Mouse (Mus musculus): ENCODE measurements around the gene Tbc1d2b. TPM values are rescaled to one million over a fixed set of nuclear protein-coding genes. Genes with fewer than 3 reads are reported as not detected.
A peak's percentile ranks its signal among the peaks of the same experiment; 100 is the strongest.

Tbc1d2b gene
- 2.2 and 2.3 TPM in 2 replicates for polyA plus RNA-seq (2012; rRNA removed)

DNA sequence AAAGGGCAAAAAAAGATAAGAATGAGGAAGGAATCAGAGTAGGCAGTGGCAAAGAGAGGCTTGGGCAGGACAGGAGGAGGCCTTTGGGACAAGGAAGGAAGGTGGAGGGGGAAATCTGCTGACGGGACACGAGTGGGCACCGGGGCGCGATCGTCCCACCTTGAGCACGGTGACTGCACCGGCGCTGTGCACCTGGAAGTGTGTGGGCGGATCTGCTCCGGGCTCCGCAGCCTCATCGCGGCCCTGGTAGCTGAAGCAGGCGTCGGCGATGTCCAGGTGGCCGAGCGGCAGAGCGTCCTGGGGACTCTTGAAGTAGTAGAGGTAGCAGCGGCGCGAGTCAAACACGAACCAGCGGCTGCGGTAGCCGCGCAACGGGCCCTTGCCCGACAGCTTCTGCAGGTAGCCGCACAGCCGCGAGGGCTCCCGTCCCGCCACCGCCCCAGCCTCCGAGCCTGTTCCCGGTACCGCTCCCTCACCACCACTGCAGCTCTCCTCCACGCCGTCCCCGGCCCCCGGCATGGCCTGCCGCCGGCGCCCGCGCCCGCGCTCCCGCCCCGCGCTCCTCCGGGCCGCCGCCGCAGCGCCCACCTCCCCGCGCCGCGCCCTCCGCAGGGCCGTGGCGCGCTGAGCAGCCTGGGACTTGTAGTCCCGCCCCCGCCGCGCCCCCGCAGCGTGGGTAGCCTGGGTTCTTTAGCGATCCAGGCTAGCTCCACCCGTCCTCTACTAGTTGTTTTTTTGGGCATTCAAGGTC is at the start of gene Tbc1d2b:
TSS of gene Tbc1d2b (minus strand) at position 612 of the 751 bp plus-strand sequence.
- no peak for TF ChIP-seq POLR2A (IDR thresholded peaks at IDR 0.05; ENCODE audit: control insufficient read depth, low read depth, low read length)
- no peak for TF ChIP-seq CTCF (IDR thresholded peaks at IDR 0.05; ENCODE audit: control insufficient read depth, insufficient read depth, insufficient replicate concordance, low read depth, low read length)
- Histone ChIP-seq H3K36me3 (ENCODE audit: control insufficient read depth, insufficient read depth, low read length) (no peaks in the 10 kb centered on the region), H3K4me1 (ENCODE audit: control insufficient read depth, insufficient read depth, low read length) (peaks cover 5% of the 10 kb centered on the region; the same call in 1 of the 2 replicates), H3K27ac (ENCODE audit: control insufficient read depth, insufficient read depth, low read depth, low read length) (peak within 1 kb of the TSS; percentile 7), H3K27me3 (ENCODE audit: control insufficient read depth, insufficient read depth, low read length) (no peaks in the 10 kb centered on the region), H3K4me3 (ENCODE audit: control insufficient read depth, low read depth, low read length) (peak within 1 kb of the TSS; percentile 79)

- TF ChIP-seq CTCF (IDR thresholded peaks at IDR 0.05; ENCODE audit: control insufficient read depth, insufficient read depth, insufficient replicate concordance, low read depth, low read length) (no peak), POLR2A (IDR thresholded peaks at IDR 0.05; ENCODE audit: control insufficient read depth, low read depth, low read length) (no peak)
- Histone ChIP-seq H3K27me3 (ENCODE audit: control insufficient read depth, insufficient read depth, low read length) (no peaks in the 10 kb centered on the region), H3K36me3 (ENCODE audit: control insufficient read depth, insufficient read depth, low read length) (no peaks in the 10 kb centered on the region), H3K4me1 (ENCODE audit: control insufficient read depth, insufficient read depth, low read length) (no peaks in the 10 kb centered on the region), H3K27ac (ENCODE audit: control insufficient read depth, insufficient read depth, low read depth, low read length) (no peak overlapping the region), H3K4me3 (ENCODE audit: control insufficient read depth, low read depth, low read length) (no peak overlapping the region)
These were observed 45.7 kb upstream of the Tbc1d2b start for GRCm38 (mm10) chr9:90316300-90316699.

DNA sequence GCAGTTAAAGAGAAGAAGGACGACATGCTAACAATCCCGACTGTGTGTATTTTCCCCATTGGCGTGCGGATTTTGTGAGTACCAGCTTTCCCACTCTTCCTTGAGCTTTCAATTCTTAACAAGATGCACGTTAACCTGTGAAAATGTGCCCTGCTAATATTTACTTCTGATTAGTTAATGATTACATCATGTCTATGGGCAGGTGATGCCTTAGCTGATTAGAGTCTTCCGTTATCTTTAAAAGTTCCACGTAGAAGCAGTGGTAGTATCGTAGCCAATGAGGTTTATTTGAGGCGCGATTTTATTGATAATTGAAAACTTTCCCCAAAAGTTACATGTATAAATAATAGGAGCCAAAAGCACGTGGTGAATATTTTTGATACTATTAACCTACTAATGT is 45.1 kb upstream of the Tbc1d2b start:
- Histone ChIP-seq H3K4me1 (ENCODE audit: control insufficient read depth, insufficient read depth, low read length) (no peaks in the 10 kb centered on the region), H3K36me3 (ENCODE audit: control insufficient read depth, insufficient read depth, low read length) (no peaks in the 10 kb centered on the region), H3K4me3 (ENCODE audit: control insufficient read depth, low read depth, low read length) (no peak overlapping the region), H3K27ac (ENCODE audit: control insufficient read depth, insufficient read depth, low read depth, low read length) (no peak overlapping the region), H3K27me3 (ENCODE audit: control insufficient read depth, insufficient read depth, low read length) (no peaks in the 10 kb centered on the region)
- TF ChIP-seq CTCF (IDR thresholded peaks at IDR 0.05; ENCODE audit: control insufficient read depth, insufficient read depth, insufficient replicate concordance, low read depth, low read length) = no peak
- TF ChIP-seq POLR2A (IDR thresholded peaks at IDR 0.05; ENCODE audit: control insufficient read depth, low read depth, low read length) = no peak

DNA sequence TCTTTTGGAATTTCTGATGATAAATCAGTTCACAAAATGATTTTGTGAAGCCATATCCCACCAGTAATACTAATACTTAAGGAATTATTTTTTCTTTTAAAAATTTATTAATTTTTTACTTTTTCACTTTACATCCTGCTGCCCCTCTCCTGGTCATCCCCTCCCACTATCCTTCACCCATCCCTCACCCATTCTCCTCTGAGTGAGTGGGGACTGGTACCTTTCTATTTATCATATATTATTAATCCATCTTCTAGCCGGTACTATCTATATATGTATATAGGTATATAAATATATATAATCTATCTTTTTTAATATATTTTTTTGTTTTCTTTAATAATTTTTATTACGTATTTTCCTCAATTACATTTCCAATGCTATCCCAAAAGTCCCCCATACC is 33.6 kb upstream of the Tbc1d2b start:
- Histone ChIP-seq H3K4me3 (ENCODE audit: control insufficient read depth, low read depth, low read length) (no peak overlapping the region), H3K4me1 (ENCODE audit: control insufficient read depth, insufficient read depth, low read length) (no peaks in the 10 kb centered on the region), H3K36me3 (ENCODE audit: control insufficient read depth, insufficient read depth, low read length) (no peaks in the 10 kb centered on the region), H3K27ac (ENCODE audit: control insufficient read depth, insufficient read depth, low read depth, low read length) (no peak overlapping the region), H3K27me3 (ENCODE audit: control insufficient read depth, insufficient read depth, low read length) (no peaks in the 10 kb centered on the region)
- TF ChIP-seq POLR2A (IDR thresholded peaks at IDR 0.05; ENCODE audit: control insufficient read depth, low read depth, low read length) = no peak
- TF ChIP-seq CTCF (IDR thresholded peaks at IDR 0.05; ENCODE audit: control insufficient read depth, insufficient read depth, insufficient replicate concordance, low read depth, low read length) = no peak

- Histone ChIP-seq H3K36me3 (ENCODE audit: control insufficient read depth, insufficient read depth, low read length) (no peaks in the 10 kb centered on the region), H3K4me3 (ENCODE audit: control insufficient read depth, low read depth, low read length) (no peak overlapping the region)
- TF ChIP-seq POLR2A (IDR thresholded peaks at IDR 0.05; ENCODE audit: control insufficient read depth, low read depth, low read length) (no peak), CTCF (IDR thresholded peaks at IDR 0.05; ENCODE audit: control insufficient read depth, insufficient read depth, insufficient replicate concordance, low read depth, low read length) (no peak)
These were observed 32.7 kb upstream of the Tbc1d2b start for GRCm38 (mm10) chr9:90303101-90303835.

DNA sequence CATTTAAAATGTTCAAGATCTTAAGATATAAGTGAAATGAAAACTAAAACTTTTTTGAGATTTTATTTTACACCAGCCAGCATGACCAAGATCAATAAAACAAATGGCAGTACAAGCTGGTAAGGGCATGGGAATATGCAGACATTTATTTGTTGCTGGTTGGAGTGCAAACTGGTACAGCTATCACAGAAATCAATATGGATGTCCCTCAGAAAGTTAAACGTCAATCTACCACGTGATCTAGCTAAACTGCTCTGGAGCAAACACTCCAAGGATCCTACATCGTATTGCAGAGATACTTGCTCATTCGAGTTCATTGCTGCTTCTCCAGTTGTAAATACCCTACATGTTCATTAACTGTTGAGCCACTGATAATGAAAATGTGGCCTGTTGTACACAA is 32.1 kb upstream of the Tbc1d2b start:
- H3K27me3 ChIP-seq (ENCODE audit: control insufficient read depth, insufficient read depth, low read length) = no peaks in the 10 kb centered on the region
- H3K4me1 ChIP-seq (ENCODE audit: control insufficient read depth, insufficient read depth, low read length) = no peaks in the 10 kb centered on the region
- TF ChIP-seq CTCF (IDR thresholded peaks at IDR 0.05; ENCODE audit: control insufficient read depth, insufficient read depth, insufficient replicate concordance, low read depth, low read length) (no peak), POLR2A (IDR thresholded peaks at IDR 0.05; ENCODE audit: control insufficient read depth, low read depth, low read length) (no peak)
- H3K36me3 ChIP-seq (ENCODE audit: control insufficient read depth, insufficient read depth, low read length) = no peaks in the 10 kb centered on the region
- no peak overlapping the region for H3K27ac ChIP-seq (ENCODE audit: control insufficient read depth, insufficient read depth, low read depth, low read length)
- no peak overlapping the region for H3K4me3 ChIP-seq (ENCODE audit: control insufficient read depth, low read depth, low read length)

More at GRCm38 (mm10) chr9:90303101-90303835, 32.7 kb upstream of the Tbc1d2b start:
- Histone ChIP-seq H3K27me3 (ENCODE audit: control insufficient read depth, insufficient read depth, low read length) (no peaks in the 10 kb centered on the region), H3K27ac (ENCODE audit: control insufficient read depth, insufficient read depth, low read depth, low read length) (no peak overlapping the region), H3K4me1 (ENCODE audit: control insufficient read depth, insufficient read depth, low read length) (no peaks in the 10 kb centered on the region)

DNA sequence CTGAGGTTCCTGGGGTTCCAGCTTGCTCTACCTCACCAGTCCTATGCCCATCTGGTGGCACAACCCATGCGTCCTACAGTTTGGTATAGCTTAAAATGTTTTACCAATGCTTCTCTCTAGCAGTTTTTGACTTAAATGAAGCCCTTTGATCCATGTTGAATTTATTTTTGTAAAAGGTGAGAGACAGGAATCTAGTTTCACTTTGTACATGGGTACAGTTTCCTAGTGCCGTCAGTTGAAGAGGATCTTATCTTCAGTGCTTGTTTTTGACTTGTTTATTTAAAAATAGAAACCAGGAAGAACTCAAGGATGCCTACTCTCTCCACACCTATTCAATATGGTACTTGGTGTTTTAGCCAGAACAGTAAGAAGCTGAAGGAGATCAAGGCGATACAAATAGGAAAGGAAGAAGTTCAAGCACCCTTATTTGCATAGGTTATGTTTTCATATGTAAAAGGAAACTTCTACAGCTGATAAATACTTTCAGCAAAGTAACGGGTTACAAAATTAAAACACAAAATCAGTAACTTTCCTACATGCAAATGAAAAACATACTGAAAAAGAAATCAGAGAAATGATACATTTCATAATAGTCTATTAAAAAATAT is 30.6 kb upstream of the Tbc1d2b start:
- H3K36me3 ChIP-seq (ENCODE audit: control insufficient read depth, insufficient read depth, low read length) = no peaks in the 10 kb centered on the region
- no peak overlapping the region for H3K4me3 ChIP-seq (ENCODE audit: control insufficient read depth, low read depth, low read length)
- H3K27me3 ChIP-seq (ENCODE audit: control insufficient read depth, insufficient read depth, low read length) = no peaks in the 10 kb centered on the region
- H3K4me1 ChIP-seq (ENCODE audit: control insufficient read depth, insufficient read depth, low read length) = no peaks in the 10 kb centered on the region
- TF ChIP-seq CTCF (IDR thresholded peaks at IDR 0.05; ENCODE audit: control insufficient read depth, insufficient read depth, insufficient replicate concordance, low read depth, low read length) (no peak), POLR2A (IDR thresholded peaks at IDR 0.05; ENCODE audit: control insufficient read depth, low read depth, low read length) (no peak)
- H3K27ac ChIP-seq (ENCODE audit: control insufficient read depth, insufficient read depth, low read depth, low read length) = no peak overlapping the region

Measured in testis, adult 2 months (tissue).